Mouse (Mus musculus): ENCODE results near the gene Gm20594. TPM values are rescaled to one million over a fixed set of nuclear protein-coding genes. Genes with fewer than 3 reads are reported as not detected.

Gm20594 gene
- total RNA-seq (2023): not detected

DNA sequence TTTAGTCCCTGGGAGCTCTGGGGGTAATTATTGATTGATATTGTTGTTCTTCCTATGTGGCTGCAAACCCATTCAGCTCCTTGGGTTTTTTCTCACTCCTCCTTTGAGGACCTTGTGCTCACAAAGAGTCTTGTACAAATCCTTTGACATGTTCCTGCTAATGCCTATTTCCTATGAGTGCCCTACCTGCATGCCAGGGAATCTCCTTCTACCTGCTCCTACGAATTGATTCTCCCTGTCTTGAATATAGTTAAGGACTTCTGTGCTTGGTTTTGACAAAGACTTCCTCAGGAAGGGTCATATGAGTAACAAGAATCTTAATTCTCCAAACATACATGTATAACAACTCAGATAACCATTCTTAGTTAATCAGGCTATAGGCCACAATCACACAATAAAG lies at the start of gene Gm20594:
Gene Gm20594 (plus strand): TSS at position 301 of the 400 bp plus-strand sequence.

Other genes starting within 250 kb of the Gm20594 start
- gene Lrrtm4, start 201.0 kb downstream of the Gm20594 start, total RNA-seq (2023): not detected